30 mouse cellular contexts compared by ENCODE assay signal in genomic region chr3:92583164-92583826, GRCm38 (mm10). TPM values are rescaled to one million over a fixed set of nuclear protein-coding genes. Genes with fewer than 3 reads are reported as not detected.
A peak's percentile ranks its signal among the peaks of the same experiment; 100 is the strongest.
DNase-seq lines count a peak whose midpoint lies in the region; ATAC-seq lines count a peak whose summit lies in the region.
"Had no signal": no experiment of that assay in that cellular context is flagged by ENCODE, and none has a peak within 500 bp of the region (broad histone marks: within the 10 kb centered on the region; RNA-seq: fewer than 3 reads in every experiment).

No protein-coding gene starts in this region.

- no peak overlapping the region for H3K4me2 ChIP-seq in forebrain, embryonic 15.5 days (replicated peaks)
- H3K4me2 ChIP-seq in forebrain, embryonic 16.5 days (ENCODE audit: low read length): no peak overlapping the region
- H3K4me2 ChIP-seq in midbrain, embryonic 16.5 days (ENCODE audit: low read length): no peak overlapping the region
- H3K4me2 ChIP-seq in midbrain, embryonic 11.5 days: no peak overlapping the region
- H3K4me2 ChIP-seq: forebrain, embryonic 12.5 days; heart, embryonic 13.5 days; hindbrain, embryonic 14.5 days had no signal

- H3K4me3 ChIP-seq in forebrain, embryonic 15.5 days: no peak overlapping the region
- no peak overlapping the region for H3K4me3 ChIP-seq in forebrain, embryonic 16.5 days (replicated peaks; ENCODE audit: low read length)
- no peak overlapping the region for H3K4me3 ChIP-seq in midbrain, embryonic 16.5 days (ENCODE audit: low read depth, low read length)
- H3K4me3 ChIP-seq in midbrain, embryonic 11.5 days (ENCODE audit: low read depth, low read length): no peak overlapping the region
- H3K4me3 ChIP-seq: forebrain, embryonic 12.5 days; heart, adult 2 months; heart, embryonic 10.5 days; heart, embryonic 13.5 days had no signal

- no peak for DNase-seq in midbrain, embryonic 11.5 days (ENCODE audit: low spot score, missing footprints)
- peak; percentile 7 for DNase-seq in brain, adult 2 months (ENCODE audit: low read depth, low spot score)
- DNase-seq in thymus, postnatal 0 days (ENCODE audit: low spot score): no peak
- DNase-seq: adrenal gland, postnatal 14 days; B cell, adult 2 months; cerebellum, adult 18-20 months; cerebellum, adult 9-10 months; cerebellum, postnatal 14 days; gastrocnemius, postnatal 10 days; gastrocnemius, postnatal 36 days; heart, adult 2 months; heart, postnatal 14 days; heart, postnatal 4 days had no signal

- H3K9me3 ChIP-seq in forebrain, embryonic 15.5 days: no peaks in the 10 kb centered on the region
- H3K9me3 ChIP-seq in forebrain, embryonic 16.5 days (ENCODE audit: control insufficient read depth, low read length): no peaks in the 10 kb centered on the region
- no peaks in the 10 kb centered on the region for H3K9me3 ChIP-seq in midbrain, embryonic 16.5 days (replicated peaks; ENCODE audit: control insufficient read depth, low read length, poor library complexity, severe bottlenecking)
- no peaks in the 10 kb centered on the region for H3K9me3 ChIP-seq in midbrain, embryonic 11.5 days (ENCODE audit: control insufficient read depth, low read length)
- H3K9me3 ChIP-seq: forebrain, embryonic 12.5 days; heart, embryonic 10.5 days; heart, embryonic 13.5 days had no signal

- ATAC-seq in forebrain, embryonic 15.5 days (replicated peaks): peak; percentile 38; the same call in 1 of the 2 replicates
- ATAC-seq in forebrain, embryonic 16.5 days: no peak
- peak; percentile 81 for ATAC-seq in midbrain, embryonic 16.5 days
- no peak for ATAC-seq in midbrain, embryonic 11.5 days (ENCODE audit: low FRiP score)
- ATAC-seq: hindbrain, postnatal 0 days; inflammation-experienced regulatory T-cells, adult 6 months; intestine, embryonic 16.5 days; Patski had no signal

- no peaks in the 10 kb centered on the region for H3K36me3 ChIP-seq in forebrain, embryonic 15.5 days
- no peaks in the 10 kb centered on the region for H3K36me3 ChIP-seq in forebrain, embryonic 16.5 days (ENCODE audit: control insufficient read depth, insufficient read depth)
- H3K36me3 ChIP-seq in midbrain, embryonic 16.5 days (ENCODE audit: control insufficient read depth, insufficient read depth, low read length): no peaks in the 10 kb centered on the region
- H3K36me3 ChIP-seq in midbrain, embryonic 11.5 days (ENCODE audit: control insufficient read depth, insufficient read depth, low read length): no peaks in the 10 kb centered on the region
- H3K36me3 ChIP-seq: forebrain, embryonic 12.5 days; G1E; heart, embryonic 10.5 days; heart, embryonic 13.5 days had no signal

- no peaks in the 10 kb centered on the region for H3K4me1 ChIP-seq in forebrain, embryonic 15.5 days
- no peaks in the 10 kb centered on the region for H3K4me1 ChIP-seq in forebrain, embryonic 16.5 days (replicated peaks; ENCODE audit: control insufficient read depth, insufficient read depth, low read length)
- no peaks in the 10 kb centered on the region for H3K4me1 ChIP-seq in midbrain, embryonic 16.5 days (ENCODE audit: control insufficient read depth, insufficient read depth, low read length)
- H3K4me1 ChIP-seq in midbrain, embryonic 11.5 days (ENCODE audit: control insufficient read depth, insufficient read depth, low read length): no peaks in the 10 kb centered on the region
- H3K4me1 ChIP-seq: forebrain, embryonic 12.5 days; heart, embryonic 10.5 days; heart, embryonic 13.5 days had no signal

- no peak overlapping the region for H3K27ac ChIP-seq in forebrain, embryonic 15.5 days (replicated peaks)
- no peak overlapping the region for H3K27ac ChIP-seq in forebrain, embryonic 16.5 days (ENCODE audit: low read length)
- H3K27ac ChIP-seq in midbrain, embryonic 16.5 days (ENCODE audit: low read length): no peak overlapping the region
- H3K27ac ChIP-seq in midbrain, embryonic 11.5 days (ENCODE audit: low read depth, low read length): no peak overlapping the region
- H3K27ac ChIP-seq: forebrain, embryonic 12.5 days; heart, adult 2 months; heart, embryonic 10.5 days; heart, embryonic 13.5 days; hindbrain, embryonic 14.5 days; hindbrain, postnatal 0 days had no signal

- H3K9ac ChIP-seq in forebrain, embryonic 15.5 days (replicated peaks): no peak overlapping the region
- H3K9ac ChIP-seq in forebrain, embryonic 16.5 days (replicated peaks; ENCODE audit: low read depth, low read length): no peak overlapping the region
- H3K9ac ChIP-seq in midbrain, embryonic 16.5 days (ENCODE audit: low read depth, low read length): no peak overlapping the region
- H3K9ac ChIP-seq in midbrain, embryonic 11.5 days (ENCODE audit: low read length): no peak overlapping the region
- H3K9ac ChIP-seq: forebrain, embryonic 12.5 days; heart, embryonic 13.5 days; hindbrain, embryonic 14.5 days had no signal

- WGBS in forebrain, embryonic 15.5 days: 66% methylated on average over 3 of the region's 3 CpGs
- 59% methylated on average over 3 of the region's 3 CpGs for WGBS in forebrain, embryonic 16.5 days
- WGBS in midbrain, embryonic 16.5 days: 39% methylated on average over 3 of the region's 3 CpGs
- WGBS in midbrain, embryonic 11.5 days: 54% methylated on average over 3 of the region's 3 CpGs

- no peaks in the 10 kb centered on the region for H3K27me3 ChIP-seq in forebrain, embryonic 15.5 days
- no peaks in the 10 kb centered on the region for H3K27me3 ChIP-seq in forebrain, embryonic 16.5 days (replicated peaks; ENCODE audit: control insufficient read depth, insufficient read depth, low read length)
- H3K27me3 ChIP-seq in midbrain, embryonic 16.5 days (ENCODE audit: control insufficient read depth, insufficient read depth, low read depth, low read length): no peaks in the 10 kb centered on the region
- no peaks in the 10 kb centered on the region for H3K27me3 ChIP-seq in midbrain, embryonic 11.5 days (ENCODE audit: control insufficient read depth, insufficient read depth, low read length)
- H3K27me3 ChIP-seq: CH12.LX; forebrain, embryonic 12.5 days; heart, embryonic 13.5 days had no signal

RNA-seq across cellular contexts. Expression of gene Smcp, which starts 5.5 kb away (rescaled TPM):
- polyA plus RNA-seq in forebrain, embryonic 15.5 days (2015; fragmentation: Nextera tagmentation; extraction: Ambion mirVana): not detected in 2 replicates
- not detected in 2 replicates for polyA plus RNA-seq in forebrain, embryonic 16.5 days (2015; fragmentation: Nextera tagmentation; extraction: Ambion mirVana)
- not detected in 2 replicates for polyA plus RNA-seq in midbrain, embryonic 16.5 days (2015; fragmentation: Nextera tagmentation; extraction: Ambion mirVana)
- polyA plus RNA-seq in midbrain, embryonic 11.5 days (2014; fragmentation: Nextera tagmentation; extraction: Ambion mirVana): not detected in 2 replicates
- 0.16 TPM in 1 of 2 replicates, not detected in the other for polyA plus RNA-seq in thymus, postnatal 0 days (2015; fragmentation: Nextera tagmentation; extraction: Ambion mirVana)
- polyA plus RNA-seq: embryonic facial prominence, embryonic 11.5 days; embryonic facial prominence, embryonic 14.5 days; forebrain, embryonic 12.5 days; G1E; heart, embryonic 10.5 days; heart, embryonic 13.5 days; heart, embryonic 16.5 days; hindbrain, embryonic 11.5 days; hindbrain, embryonic 14.5 days; hindbrain, postnatal 0 days; inflammation-experienced regulatory T-cells, adult 6 months; Patski had no signal

RNA-seq across cellular contexts. Expression of gene Ivl, which starts 9.8 kb away (rescaled TPM):
- polyA plus RNA-seq in forebrain, embryonic 15.5 days (2015; fragmentation: Nextera tagmentation; extraction: Ambion mirVana): not detected in 2 replicates
- not detected in 2 replicates for polyA plus RNA-seq in forebrain, embryonic 16.5 days (2015; fragmentation: Nextera tagmentation; extraction: Ambion mirVana)
- not detected in 2 replicates for polyA plus RNA-seq in midbrain, embryonic 16.5 days (2015; fragmentation: Nextera tagmentation; extraction: Ambion mirVana)
- not detected in 2 replicates for polyA plus RNA-seq in midbrain, embryonic 11.5 days (2014; fragmentation: Nextera tagmentation; extraction: Ambion mirVana)
- polyA plus RNA-seq in thymus, postnatal 0 days (2015; fragmentation: Nextera tagmentation; extraction: Ambion mirVana): 0.14 and 0.25 TPM in 2 replicates
- polyA plus RNA-seq: forebrain, embryonic 12.5 days; G1E; heart, adult 2 months; heart, embryonic 10.5 days; heart, embryonic 13.5 days; hindbrain, embryonic 11.5 days; hindbrain, embryonic 14.5 days; hindbrain, postnatal 0 days; inflammation-experienced regulatory T-cells, adult 6 months; Patski had no signal

RNA-seq across cellular contexts. Expression of gene 2210017I01Rik, which starts 24.0 kb away (rescaled TPM):
- polyA plus RNA-seq in forebrain, embryonic 15.5 days (2015; fragmentation: Nextera tagmentation; extraction: Ambion mirVana): not detected in 2 replicates
- polyA plus RNA-seq in forebrain, embryonic 16.5 days (2015; fragmentation: Nextera tagmentation; extraction: Ambion mirVana): not detected in 2 replicates
- polyA plus RNA-seq in midbrain, embryonic 16.5 days (2015; fragmentation: Nextera tagmentation; extraction: Ambion mirVana): not detected in 2 replicates
- not detected in 2 replicates for polyA plus RNA-seq in midbrain, embryonic 11.5 days (2014; fragmentation: Nextera tagmentation; extraction: Ambion mirVana)
- not detected in 2 replicates for polyA plus RNA-seq in thymus, postnatal 0 days (2015; fragmentation: Nextera tagmentation; extraction: Ambion mirVana)
- polyA plus RNA-seq: embryonic facial prominence, embryonic 11.5 days; embryonic facial prominence, embryonic 14.5 days; forebrain, embryonic 12.5 days; G1E; heart, adult 2 months; heart, embryonic 10.5 days; heart, embryonic 13.5 days; heart, embryonic 16.5 days; hindbrain, embryonic 11.5 days; hindbrain, embryonic 14.5 days; hindbrain, postnatal 0 days; inflammation-experienced regulatory T-cells, adult 6 months; intestine, embryonic 16.5 days; Patski had no signal

RNA-seq across cellular contexts. Expression of gene Lce6a, which starts 38.2 kb away (rescaled TPM):
- polyA plus RNA-seq in forebrain, embryonic 15.5 days (2015; fragmentation: Nextera tagmentation; extraction: Ambion mirVana): not detected in 2 replicates
- not detected in 2 replicates for polyA plus RNA-seq in forebrain, embryonic 16.5 days (2015; fragmentation: Nextera tagmentation; extraction: Ambion mirVana)
- polyA plus RNA-seq in midbrain, embryonic 16.5 days (2015; fragmentation: Nextera tagmentation; extraction: Ambion mirVana): not detected in 2 replicates
- polyA plus RNA-seq in midbrain, embryonic 11.5 days (2014; fragmentation: Nextera tagmentation; extraction: Ambion mirVana): not detected in 2 replicates
- polyA plus RNA-seq in thymus, postnatal 0 days (2015; fragmentation: Nextera tagmentation; extraction: Ambion mirVana): not detected in 2 replicates
- polyA plus RNA-seq: embryonic facial prominence, embryonic 11.5 days; embryonic facial prominence, embryonic 14.5 days; forebrain, embryonic 12.5 days; G1E; heart, adult 2 months; heart, embryonic 10.5 days; heart, embryonic 13.5 days; heart, embryonic 16.5 days; hindbrain, embryonic 11.5 days; hindbrain, embryonic 14.5 days; hindbrain, postnatal 0 days; inflammation-experienced regulatory T-cells, adult 6 months; intestine, embryonic 16.5 days; Patski had no signal

RNA-seq across cellular contexts. Expression of gene 2310046K23Rik, which starts 49.0 kb away (rescaled TPM):
- polyA plus RNA-seq in forebrain, embryonic 15.5 days (2015; fragmentation: Nextera tagmentation; extraction: Ambion mirVana): not detected in 2 replicates
- polyA plus RNA-seq in forebrain, embryonic 16.5 days (2015; fragmentation: Nextera tagmentation; extraction: Ambion mirVana): not detected in 2 replicates
- polyA plus RNA-seq in midbrain, embryonic 16.5 days (2015; fragmentation: Nextera tagmentation; extraction: Ambion mirVana): not detected in 2 replicates
- polyA plus RNA-seq in midbrain, embryonic 11.5 days (2014; fragmentation: Nextera tagmentation; extraction: Ambion mirVana): not detected in 2 replicates
- polyA plus RNA-seq in thymus, postnatal 0 days (2015; fragmentation: Nextera tagmentation; extraction: Ambion mirVana): 0.46 TPM in 1 of 2 replicates, not detected in the other
- polyA plus RNA-seq: embryonic facial prominence, embryonic 11.5 days; forebrain, embryonic 12.5 days; G1E; heart, adult 2 months; heart, embryonic 10.5 days; heart, embryonic 13.5 days; heart, embryonic 16.5 days; hindbrain, embryonic 11.5 days; hindbrain, embryonic 14.5 days; hindbrain, postnatal 0 days; inflammation-experienced regulatory T-cells, adult 6 months; intestine, embryonic 16.5 days; Patski had no signal

Comparison
In these comparisons a context has a peak if more than half of its experiments do, and no peak if none do; other contexts are left out.
1. ATAC-seq: peak in forebrain, embryonic 15.5 days (single experiment) and midbrain, embryonic 16.5 days (single experiment); none in forebrain, embryonic 16.5 days (single experiment) and midbrain, embryonic 11.5 days (single experiment).